Mouse (Mus musculus) hindbrain, embryonic 13.5 days (tissue): ENCODE results near the gene Ndufs1. TPM values are rescaled to one million over a fixed set of nuclear protein-coding genes. Genes with fewer than 3 reads are reported as not detected.
"Not testable (repeated sequence)": the region's sequence is repeated elsewhere in the genome, so short reads cannot be mapped to it uniquely, and the experiment has no call there.

Source experiments
- ATAC-seq: fragments of 200-750 bp; cut with Nextera tagmentation; 2 replicates; pipeline ENCODE4 v1.8.0; 2017; ENCODE audit warnings: moderate TSS enrichment; ENCODE audit not compliant: low FRiP score
- H3K27ac ChIP-seq: fragments of 300-500 bp; sonication (generic); 2 replicates; pipeline ENCODE4 v1.5.1; 2015; ENCODE audit warnings: inconsistent platforms, mild to moderate bottlenecking, moderate library complexity
- H3K27me3 ChIP-seq: fragments of 300-500 bp; sonication (generic); 2 replicates; pipeline ENCODE4 v1.6.1; 2015; ENCODE audit warnings: mild to moderate bottlenecking, inconsistent platforms
- H3K36me3 ChIP-seq: fragments of 300-500 bp; sonication (generic); 2 replicates; pipeline ENCODE4 v1.6.1; 2015; ENCODE audit warnings: mild to moderate bottlenecking, inconsistent platforms
- H3K4me1 ChIP-seq: fragments of 300-500 bp; sonication (generic); replicated peaks from 2 replicates; pipeline ENCODE4 v1.6.1; 2015; ENCODE audit warnings: inconsistent platforms
- H3K4me2 ChIP-seq: fragments of 300-500 bp; sonication (generic); 2 replicates; pipeline ENCODE4 v1.6.1; 2015; ENCODE audit warnings: inconsistent platforms, mild to moderate bottlenecking, moderate library complexity
- H3K4me3 ChIP-seq: fragments of 300-500 bp; sonication (generic); 2 replicates; pipeline ENCODE4 v1.5.1; 2015; ENCODE audit warnings: mild to moderate bottlenecking, inconsistent platforms
- H3K9ac ChIP-seq: fragments of 300-500 bp; sonication (generic); 2 replicates; pipeline ENCODE4 v1.6.1; 2015; ENCODE audit warnings: mild to moderate bottlenecking, inconsistent platforms
- H3K9me3 ChIP-seq: fragments of 300-500 bp; sonication (generic); 2 replicates; pipeline ENCODE4 v1.6.1; 2016; ENCODE audit warnings: inconsistent platforms
- WGBS: fragments of 180-500 bp; shearing (Covaris S2); methylation state at CpG from one replicate; pipeline ENCODE4 v1.1.7; 2015; 5-methylcytosine and 5-hydroxymethylcytosine counted together
- polyA plus RNA-seq: library from polyadenylated mRNA; unstranded; fragments of >200 nt; fragmentation: Nextera tagmentation; extraction: Ambion mirVana; gene quantifications from 2 replicates; pipeline ENCODE4 v1.2.1, GENCODE M21; 2015

Ndufs1 gene
- polyA plus RNA-seq, 1 experiment from 2014 or later, result 141 TPM

DNA sequence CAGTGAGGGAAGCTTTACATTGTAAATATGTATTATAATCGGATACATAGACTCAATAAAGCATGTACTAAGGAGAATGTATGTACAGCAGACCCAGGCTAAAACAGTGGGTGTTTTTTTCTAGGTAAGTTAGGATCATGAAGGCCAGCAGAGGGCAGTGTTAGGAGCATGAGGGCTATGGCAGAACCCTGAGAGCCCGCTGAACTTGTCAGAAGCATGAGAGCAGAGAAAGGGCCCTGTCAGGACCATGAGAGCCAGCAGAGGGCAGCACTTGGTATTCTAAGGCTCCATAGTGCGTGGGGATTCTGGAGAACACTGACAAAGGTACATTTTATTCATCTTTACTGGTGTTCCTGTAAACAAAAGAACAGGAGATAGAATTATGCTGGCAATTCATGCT lies 4.4 kb upstream of the Ndufs1 start:
- no peaks in the 10 kb centered on the region for H3K27me3 ChIP-seq
- H3K4me2 ChIP-seq, result no peak overlapping the region
- H3K9me3 ChIP-seq, result no peaks in the 10 kb centered on the region
- peak overlapping the region; percentile 58 for H3K27ac ChIP-seq
- 4% methylated on average over 3 of the region's 3 CpGs for WGBS
- peaks cover 22% of the 10 kb centered on the region for H3K36me3 ChIP-seq
- H3K4me3 ChIP-seq, result no peak overlapping the region
- ATAC-seq, result peak; percentile 60
- peaks cover 14% of the 10 kb centered on the region for H3K4me1 ChIP-seq
- no peak overlapping the region for H3K9ac ChIP-seq

DNA sequence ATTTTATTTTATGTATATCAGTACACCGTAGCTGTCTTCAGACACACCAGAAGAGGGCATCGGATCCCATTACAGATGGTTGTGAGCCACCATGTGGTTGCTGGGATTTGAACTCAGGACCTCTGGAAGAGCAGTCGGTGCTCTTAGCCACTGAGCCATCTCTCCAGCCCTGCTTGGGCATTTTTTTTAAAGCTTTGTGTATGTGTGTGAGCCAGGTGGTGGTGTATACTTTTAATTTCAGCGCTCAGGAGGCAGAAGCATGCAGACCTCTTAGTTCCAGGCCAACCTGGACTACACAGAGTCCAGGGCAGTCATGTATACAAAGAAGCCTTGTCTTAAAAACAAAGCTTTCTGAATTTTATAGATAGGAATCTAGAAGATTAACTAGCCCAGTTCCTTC lies 3.9 kb upstream of the Ndufs1 start:
- ATAC-seq, result not testable (repeated sequence)

DNA sequence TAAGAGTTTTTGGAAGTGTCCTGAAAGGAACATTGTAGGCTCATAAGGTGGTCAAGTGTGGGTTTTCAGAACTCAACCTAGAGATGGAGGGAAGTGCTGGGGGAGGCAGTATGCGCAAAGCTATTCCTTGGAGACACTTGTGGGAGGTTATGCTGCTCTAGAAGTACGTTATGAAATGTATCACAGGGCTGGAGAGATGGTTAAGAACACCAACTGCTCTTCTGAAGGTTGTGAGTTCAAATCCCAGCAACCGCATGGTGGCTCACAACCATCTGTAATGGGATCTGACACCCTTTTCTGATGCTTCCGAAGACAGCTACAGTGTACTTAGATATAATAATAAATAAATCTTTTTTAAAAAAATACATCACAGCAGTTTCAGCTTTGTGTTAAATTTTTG lies 3.5 kb upstream of the Ndufs1 start:
- no peak for ATAC-seq
- H3K4me3 ChIP-seq, result no peak overlapping the region
- peaks cover 23% of the 10 kb centered on the region for H3K4me1 ChIP-seq
- H3K27me3 ChIP-seq, result no peaks in the 10 kb centered on the region
- H3K4me2 ChIP-seq, result no peak overlapping the region
- H3K9ac ChIP-seq, result no peak overlapping the region
- H3K27ac ChIP-seq, result no peak overlapping the region
- no peaks in the 10 kb centered on the region for H3K9me3 ChIP-seq
- WGBS, result 96% methylated on average over 4 of the region's 4 CpGs
- H3K36me3 ChIP-seq, result peaks cover 22% of the 10 kb centered on the region

More for the DNA sequence above, 3.9 kb upstream of the Ndufs1 start:
- not testable (repeated sequence) for H3K27me3 ChIP-seq, H3K9me3 ChIP-seq, H3K27ac ChIP-seq, H3K9ac ChIP-seq, H3K4me2 ChIP-seq, H3K4me3 ChIP-seq
- peaks cover 22% of the 10 kb centered on the region for H3K36me3 ChIP-seq
- peaks cover 18% of the 10 kb centered on the region for H3K4me1 ChIP-seq
- WGBS, result 70% methylated on average over 4 of the region's 4 CpGs

DNA sequence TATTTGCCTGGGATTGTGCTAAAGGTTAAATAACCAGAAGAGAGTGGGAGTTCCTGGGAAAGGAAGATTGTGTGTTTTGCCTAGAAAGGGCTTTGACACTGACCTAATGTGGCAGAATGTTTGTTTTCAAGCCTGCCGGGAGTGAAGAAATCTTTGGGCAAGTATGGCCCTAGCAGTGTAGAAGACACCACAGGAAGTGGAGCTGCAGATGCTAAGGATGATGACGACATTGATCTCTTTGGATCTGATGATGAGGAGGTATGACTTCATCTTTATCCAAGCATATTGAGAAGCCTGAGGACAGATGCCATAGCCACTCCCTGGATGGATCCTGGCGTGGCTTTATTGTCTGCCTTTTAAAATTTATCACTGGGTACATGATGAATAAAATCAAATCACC lies 1.7 kb upstream of the Ndufs1 start:
- no peak overlapping the region for H3K27ac ChIP-seq
- ATAC-seq, result no peak
- H3K9me3 ChIP-seq, result no peaks in the 10 kb centered on the region
- peak overlapping the region; percentile 81 for H3K4me2 ChIP-seq
- H3K9ac ChIP-seq, result peak overlapping the region; percentile 99; the same call in 1 of the 2 replicates
- H3K27me3 ChIP-seq, result no peaks in the 10 kb centered on the region
- 81% methylated on average over 3 of the region's 3 CpGs for WGBS
- peaks cover 29% of the 10 kb centered on the region for H3K4me1 ChIP-seq
- H3K36me3 ChIP-seq, result peaks cover 22% of the 10 kb centered on the region
- H3K4me3 ChIP-seq, result peak overlapping the region; percentile 94

DNA sequence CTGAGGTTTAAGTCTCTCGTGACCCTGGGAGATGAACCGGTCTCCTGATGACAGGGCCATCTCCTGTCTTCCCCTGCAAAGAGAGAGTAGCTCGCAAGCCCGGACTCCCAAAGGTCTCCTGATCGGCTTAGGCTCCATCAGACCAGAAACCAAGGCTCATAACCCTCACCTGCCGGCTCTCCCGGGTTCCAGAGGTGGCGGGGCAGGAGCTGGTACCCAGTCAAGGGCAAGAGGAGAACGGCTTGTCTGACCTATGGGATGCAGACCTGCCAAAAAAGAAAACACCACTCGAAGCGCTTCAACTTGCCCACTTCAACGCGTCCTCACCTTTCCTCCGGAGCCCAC lies 402 bp downstream of the Ndufs1 start:
- peak; percentile 54 for ATAC-seq
- peak overlapping the region; percentile 82 for H3K4me2 ChIP-seq
- 1% methylated on average over 14 of the region's 14 CpGs for WGBS

DNA sequence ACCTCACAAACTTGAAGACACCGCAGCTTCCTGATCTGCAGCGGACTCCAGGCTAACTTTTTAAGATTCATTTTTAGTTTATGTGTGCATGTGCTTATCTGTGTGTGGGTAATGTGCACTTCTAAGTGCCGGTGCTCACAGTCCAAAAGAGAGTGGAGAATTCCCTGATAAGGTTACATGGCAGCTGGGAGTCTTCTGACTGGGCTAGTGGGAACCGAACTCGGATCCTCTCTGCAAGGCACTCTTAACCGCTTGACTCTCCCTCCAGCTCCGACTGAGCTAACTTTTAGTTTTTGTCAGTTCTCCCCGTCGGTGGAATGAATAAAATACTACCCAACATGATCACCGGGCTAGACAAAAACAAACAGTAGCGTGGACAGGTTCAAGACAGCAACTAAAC lies 780 bp downstream of the Ndufs1 start:
- Histone ChIP-seq H3K36me3 (peaks cover 32% of the 10 kb centered on the region), H3K27ac (peak overlapping the region; percentile 90), H3K4me2 (peak overlapping the region; percentile 82), H3K4me1 (peaks cover 29% of the 10 kb centered on the region), H3K9ac (peak overlapping the region; percentile 99), H3K27me3 (no peaks in the 10 kb centered on the region), H3K9me3 (no peaks in the 10 kb centered on the region), H3K4me3 (peak overlapping the region; percentile 94)
- no peak for ATAC-seq
- 13% methylated on average over 11 of the region's 11 CpGs for WGBS

More for the DNA sequence above, 402 bp downstream of the Ndufs1 start:
- peaks cover 29% of the 10 kb centered on the region for H3K36me3 ChIP-seq
- H3K9me3 ChIP-seq, result no peaks in the 10 kb centered on the region
- no peaks in the 10 kb centered on the region for H3K27me3 ChIP-seq
- H3K4me1 ChIP-seq, result peaks cover 29% of the 10 kb centered on the region
- peak overlapping the region; percentile 99 for H3K9ac ChIP-seq
- H3K27ac ChIP-seq, result peak overlapping the region; percentile 90
- H3K4me3 ChIP-seq, result peak overlapping the region; percentile 94

DNA sequence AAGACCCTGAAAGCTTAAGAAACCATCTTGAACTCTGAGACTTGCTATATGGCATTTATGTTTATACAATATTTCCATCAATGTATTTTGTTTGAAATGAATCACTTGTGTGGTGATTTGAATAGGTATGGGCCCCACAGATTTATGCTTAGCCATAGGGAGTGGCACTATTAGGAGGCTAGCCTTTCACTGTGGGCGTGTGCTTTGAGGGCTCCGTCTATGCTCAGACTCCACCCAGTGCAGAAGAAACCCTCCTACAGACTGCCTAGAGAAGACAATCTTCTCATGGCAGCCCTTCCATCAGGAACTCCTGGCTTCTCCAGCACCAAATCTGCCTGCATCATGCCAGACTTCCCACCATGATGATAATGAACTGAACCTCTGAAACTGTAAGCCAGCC lies 8.0 kb downstream of the Ndufs1 start:
- Histone ChIP-seq H3K4me1 (no peaks in the 10 kb centered on the region), H3K27me3 (no peaks in the 10 kb centered on the region), H3K9me3 (no peaks in the 10 kb centered on the region), H3K9ac (no peak overlapping the region), H3K27ac (no peak overlapping the region), H3K36me3 (peaks cover 67% of the 10 kb centered on the region), H3K4me3 (no peak overlapping the region), H3K4me2 (no peak overlapping the region)
- WGBS, result 94% methylated on average over 2 of the region's 2 CpGs
- no peak for ATAC-seq

DNA sequence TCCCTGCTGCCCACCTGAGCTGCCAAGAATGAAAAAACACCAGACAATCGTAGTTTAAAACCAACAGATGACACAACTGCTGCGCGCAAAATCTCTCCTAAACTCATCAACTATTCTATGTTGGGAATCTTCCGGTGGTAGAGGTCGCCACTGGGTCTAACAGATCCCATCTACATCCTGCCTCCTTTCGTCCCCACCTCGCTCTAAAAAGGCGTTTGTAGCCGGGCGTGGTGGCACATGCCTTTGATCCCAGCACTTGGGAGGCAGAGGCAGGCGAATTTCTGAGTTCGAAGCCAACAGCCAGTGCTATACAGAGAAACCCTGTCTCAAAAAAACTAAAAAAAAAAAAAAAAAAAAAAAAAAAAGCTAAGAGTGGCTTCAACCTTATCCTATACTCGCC lies 36.4 kb downstream of the Ndufs1 start:
- peaks cover 55% of the 10 kb centered on the region for H3K36me3 ChIP-seq
- H3K27ac ChIP-seq, result no peak overlapping the region
- H3K27me3 ChIP-seq, result no peaks in the 10 kb centered on the region
- H3K4me2 ChIP-seq, result no peak overlapping the region
- no peaks in the 10 kb centered on the region for H3K4me1 ChIP-seq
- H3K9me3 ChIP-seq, result no peaks in the 10 kb centered on the region
- no peak overlapping the region for H3K4me3 ChIP-seq
- no peak for ATAC-seq
- 95% methylated on average over 13 of the region's 13 CpGs for WGBS
- no peak overlapping the region for H3K9ac ChIP-seq

DNA sequence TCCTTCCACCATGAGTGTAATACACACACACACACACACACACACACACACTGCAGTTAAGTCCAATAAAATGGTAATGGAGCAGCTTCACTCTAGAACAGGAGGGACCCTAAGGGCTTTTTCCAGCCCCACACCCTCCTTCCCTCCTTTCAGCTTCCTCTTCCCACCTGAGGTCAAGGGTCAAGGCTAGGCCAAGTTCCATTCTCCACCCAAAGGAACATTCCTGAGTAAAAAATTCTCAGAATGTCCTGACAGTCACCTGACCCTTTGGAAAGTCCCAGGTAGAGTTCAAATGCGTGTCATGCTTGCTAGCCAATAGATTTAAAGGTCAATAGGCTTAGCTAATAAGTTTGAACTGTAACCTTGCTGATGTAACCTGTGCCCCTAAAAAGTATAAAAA lies 38.0 kb downstream of the Ndufs1 start:
- H3K27me3 ChIP-seq, ATAC-seq, H3K27ac ChIP-seq, H3K4me3 ChIP-seq, H3K9me3 ChIP-seq, H3K9ac ChIP-seq, H3K4me2 ChIP-seq, H3K4me1 ChIP-seq: not testable (repeated sequence)
- 90% methylated on average over 1 of the region's 1 CpGs for WGBS
- peaks cover 39% of the 10 kb centered on the region for H3K36me3 ChIP-seq

DNA sequence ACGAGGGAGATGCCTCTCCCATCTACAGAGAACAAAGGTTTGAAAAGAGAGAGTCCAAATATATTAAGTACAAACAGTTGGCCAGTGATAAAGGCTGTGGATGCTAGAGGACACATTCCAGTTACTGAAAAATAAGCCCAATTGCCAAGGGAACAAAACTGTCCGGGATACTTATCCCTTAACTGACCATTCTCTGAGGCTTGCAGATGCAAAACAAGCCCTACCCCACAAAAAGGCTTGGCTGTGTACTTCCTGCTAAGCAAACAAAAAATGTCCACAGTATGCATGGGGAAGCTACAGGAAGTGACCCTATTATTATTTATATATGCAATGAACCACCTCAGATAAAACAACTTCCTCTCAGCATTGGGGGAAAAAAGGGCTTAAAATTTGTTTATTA lies 38.7 kb downstream of the Ndufs1 start:
- Histone ChIP-seq H3K4me2 (no peak overlapping the region), H3K27me3 (no peaks in the 10 kb centered on the region), H3K4me3 (no peak overlapping the region), H3K27ac (no peak overlapping the region), H3K4me1 (no peaks in the 10 kb centered on the region), H3K9ac (no peak overlapping the region), H3K9me3 (no peaks in the 10 kb centered on the region), H3K36me3 (peaks cover 34% of the 10 kb centered on the region)
- no peak for ATAC-seq
- WGBS, result 78% methylated on average over 2 of the region's 2 CpGs

DNA sequence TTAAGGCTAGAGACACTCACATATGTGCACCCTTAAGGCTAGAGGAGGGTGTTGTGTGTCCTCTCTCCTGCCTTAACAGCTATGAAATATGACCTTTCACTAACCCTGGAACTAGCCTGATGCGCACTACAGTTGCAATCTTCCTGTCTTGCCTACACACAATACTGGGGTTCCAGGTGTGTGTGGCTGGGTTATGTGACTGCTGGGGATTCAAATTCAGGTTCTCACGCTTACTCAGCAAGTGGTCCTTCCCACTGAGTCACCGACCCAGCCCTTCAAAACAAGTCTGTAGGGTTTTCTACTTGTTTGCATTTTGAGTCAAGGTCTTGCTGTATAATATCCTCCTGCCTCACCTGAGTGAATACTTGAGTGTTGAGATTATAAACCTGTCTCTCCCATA lies 42.1 kb downstream of the Ndufs1 start:
- H3K36me3 ChIP-seq, result peaks cover 19% of the 10 kb centered on the region
- H3K4me2 ChIP-seq, result no peak overlapping the region
- H3K9ac ChIP-seq, result no peak overlapping the region
- H3K4me3 ChIP-seq, result no peak overlapping the region
- H3K27me3 ChIP-seq, result no peaks in the 10 kb centered on the region
- no peaks in the 10 kb centered on the region for H3K9me3 ChIP-seq
- ATAC-seq, result no peak
- no peak overlapping the region for H3K27ac ChIP-seq
- peaks cover 4% of the 10 kb centered on the region; the same call in 1 of the 2 replicates for H3K4me1 ChIP-seq
- WGBS, result 79% methylated on average over 3 of the region's 3 CpGs

DNA sequence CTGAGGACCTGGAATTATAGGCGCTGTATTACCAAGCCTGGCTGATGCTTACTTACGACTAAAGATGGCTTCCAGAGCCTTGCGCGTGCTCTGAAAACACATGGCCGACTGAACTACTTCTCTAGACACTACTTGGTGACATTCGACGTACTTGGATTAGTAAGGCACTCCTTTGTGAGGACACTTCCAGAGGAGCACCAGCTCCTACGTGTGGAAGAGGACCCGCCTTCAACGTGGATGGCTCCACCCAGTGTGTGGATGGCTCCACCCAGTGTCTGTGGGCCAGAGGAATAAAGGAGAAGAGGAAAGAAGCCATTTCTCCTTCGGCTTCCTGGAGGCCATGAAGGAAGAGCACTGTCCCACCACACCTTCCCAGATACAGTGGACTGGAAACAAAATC lies 44.9 kb downstream of the Ndufs1 start:
- Histone ChIP-seq H3K27me3 (no peaks in the 10 kb centered on the region), H3K27ac (no peak overlapping the region), H3K4me2 (no peak overlapping the region), H3K4me3 (no peak overlapping the region), H3K9ac (no peak overlapping the region), H3K36me3 (peaks cover 9% of the 10 kb centered on the region; the same call in 1 of the 2 replicates), H3K4me1 (peaks cover 7% of the 10 kb centered on the region; the same call in 1 of the 2 replicates), H3K9me3 (no peaks in the 10 kb centered on the region)
- ATAC-seq, result no peak
- 92% methylated on average over 11 of the region's 11 CpGs for WGBS

DNA sequence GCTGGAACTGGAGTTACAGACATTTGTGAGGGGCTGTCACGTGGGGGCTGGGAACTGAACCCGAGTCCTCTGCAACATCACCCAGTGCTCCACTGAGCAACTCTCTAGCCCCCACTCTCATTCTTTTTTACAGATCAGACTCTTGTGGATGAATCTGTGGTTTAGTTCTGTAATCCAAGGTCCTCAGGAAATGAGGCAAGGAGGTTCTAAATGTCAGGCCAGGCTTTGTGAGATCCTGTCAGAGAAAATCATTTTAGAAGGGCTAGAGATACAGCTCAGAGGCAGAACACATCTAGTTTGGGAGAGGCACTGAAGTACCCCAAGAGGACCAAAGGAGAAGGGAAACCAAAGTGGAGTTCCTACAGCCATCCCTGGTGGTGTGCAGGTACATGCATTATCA lies 45.8 kb downstream of the Ndufs1 start:
- Histone ChIP-seq H3K4me3 (no peak overlapping the region), H3K9ac (no peak overlapping the region), H3K27ac (no peak overlapping the region), H3K27me3 (no peaks in the 10 kb centered on the region), H3K4me2 (no peak overlapping the region), H3K4me1 (peaks cover 7% of the 10 kb centered on the region; the same call in 1 of the 2 replicates), H3K9me3 (no peaks in the 10 kb centered on the region), H3K36me3 (peaks cover 9% of the 10 kb centered on the region; the same call in 1 of the 2 replicates)
- no peak for ATAC-seq
- 94% methylated on average over 2 of the region's 2 CpGs for WGBS
